Mouse (Mus musculus) T-helper 2 cell (primary cell): ENCODE data around the gene Gm9602.
"Not testable (repeated sequence)": the region's sequence is repeated elsewhere in the genome, so short reads cannot be mapped to it uniquely, and the experiment has no call there.

Experiments used
- in situ Hi-C: fragments of 300-600 bp; cut with MboI, MseI; formaldehyde crosslinking; loops from one replicate; pipeline ENCODE4 v1.15.1; 2025; ENCODE audit warnings: high pct_unique_total_duplicates

Gm9602 gene

DNA sequence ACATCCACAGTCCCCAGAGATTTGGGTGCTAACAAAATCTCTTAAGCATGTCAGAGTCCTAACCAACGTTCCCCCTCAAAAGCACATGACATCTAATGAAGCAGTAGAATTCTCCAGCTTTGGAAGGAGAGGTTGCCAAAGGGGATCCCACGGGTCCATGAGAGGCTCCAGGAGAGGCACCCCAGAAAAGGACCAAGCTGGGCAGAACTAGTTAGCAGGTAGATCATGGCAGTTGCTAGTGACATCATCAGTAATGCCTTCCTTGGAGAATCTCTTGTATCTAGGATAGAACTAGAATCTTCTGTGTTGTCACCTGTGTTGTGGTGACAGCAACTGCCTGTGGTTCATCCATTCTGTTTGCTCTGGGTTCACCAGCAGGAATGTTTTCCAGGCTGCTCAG lies at the start of gene Gm9602:
TSS of gene Gm9602 (plus strand) at position 301 of the 400 bp plus-strand sequence.
- in situ Hi-C loops, result not testable (repeated sequence)

DNA sequence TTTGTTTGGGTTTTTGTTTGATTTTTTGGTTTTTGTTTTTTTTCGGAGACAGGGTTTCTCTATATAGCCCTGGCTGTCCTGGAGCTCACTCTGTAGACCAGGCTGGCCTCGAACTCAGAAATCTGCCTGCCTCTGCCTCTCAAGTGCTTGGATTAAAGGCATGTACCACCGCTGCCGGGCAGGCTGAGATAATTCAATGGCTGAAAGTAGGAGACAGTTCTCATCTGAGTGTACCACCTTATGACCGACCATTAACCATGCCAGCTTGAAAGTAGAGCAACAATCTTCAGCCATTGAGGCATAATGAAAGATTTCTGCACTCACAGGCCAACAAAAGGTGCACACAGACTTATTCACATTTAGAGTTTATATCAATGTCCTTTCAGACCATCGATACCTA lies 30.3 kb downstream of the Gm9602 start:
- in situ Hi-C loops, result loop anchor here (5.0 to 25.0 kb wide), 2 partner anchors 419 to 1666 kb away; partner anchors contain the start of gene Gm3159

DNA sequence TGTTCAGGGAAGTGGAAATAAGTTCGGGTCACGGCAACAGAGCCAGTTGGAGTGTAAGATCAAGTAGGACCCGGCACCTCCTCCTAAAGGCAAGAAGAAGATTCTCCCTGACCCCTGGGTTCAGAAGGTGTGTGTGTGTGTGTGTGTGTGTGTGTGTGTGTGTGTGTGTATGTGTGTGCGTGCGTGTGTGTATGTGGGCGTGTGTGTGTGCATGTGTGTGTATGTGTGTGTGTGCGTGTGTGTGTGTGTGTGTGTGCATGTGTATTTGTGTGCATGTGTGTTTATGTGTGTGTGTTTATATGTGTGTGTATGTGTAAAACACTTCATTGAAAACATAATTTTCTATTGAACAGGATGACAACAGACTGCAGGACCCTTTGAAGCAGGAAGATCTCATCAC lies 45.8 kb downstream of the Gm9602 start:
- in situ Hi-C loops, result loop anchor here (25.0 kb wide), 1 partner anchor 435 kb away; the partner anchor contains the start of gene Gm3159
